Mouse (Mus musculus): ENCODE measurements around the gene Spta1. TPM values are rescaled to one million over a fixed set of nuclear protein-coding genes. Genes with fewer than 3 reads are reported as not detected.

Spta1 gene
- polyA plus RNA-seq, 1 experiment from 2014 or later: 1.1 TPM

DNA sequence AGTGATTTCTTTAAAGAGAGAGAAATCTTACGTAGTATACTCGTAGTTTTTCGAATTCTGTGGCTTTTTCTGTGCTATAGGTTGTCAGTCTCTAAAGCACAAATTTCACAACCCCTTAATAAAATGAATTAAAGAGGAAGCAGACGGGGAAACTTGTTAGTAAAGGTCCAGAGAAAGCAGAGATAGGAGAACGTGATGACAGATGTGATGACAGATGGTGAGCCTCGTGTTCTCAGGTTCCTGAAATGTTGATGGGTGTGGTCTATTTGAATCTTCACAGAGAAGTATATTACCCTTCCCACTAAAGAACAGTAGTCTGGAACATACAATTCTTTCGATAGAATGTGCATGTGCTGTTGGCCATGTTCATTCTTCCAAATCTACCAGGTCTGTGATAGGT is 32.1 kb downstream of the Spta1 start:
- no peaks in the 10 kb centered on the region for H3K27me3 ChIP-seq (replicated peaks)
- H3K4me2 ChIP-seq (replicated peaks): no peak overlapping the region
- 84% methylated on average over 7 of the region's 7 CpGs for WGBS
- no peaks in the 10 kb centered on the region for H3K36me3 ChIP-seq
- no peak overlapping the region for H3K4me3 ChIP-seq
- no peaks in the 10 kb centered on the region for H3K4me1 ChIP-seq
- H3K9ac ChIP-seq: no peak overlapping the region
- no peak for ATAC-seq (ENCODE audit: low FRiP score, low read depth)
- H3K27ac ChIP-seq: no peak overlapping the region
- H3K9me3 ChIP-seq: no peaks in the 10 kb centered on the region

- no peak overlapping the region for H3K4me2 ChIP-seq (replicated peaks)
- H3K27me3 ChIP-seq (replicated peaks): no peaks in the 10 kb centered on the region
- no peaks in the 10 kb centered on the region for H3K9me3 ChIP-seq
- H3K4me3 ChIP-seq: no peak overlapping the region
- no peak overlapping the region for H3K27ac ChIP-seq
- WGBS: 87% methylated on average over 5 of the region's 5 CpGs
- no peaks in the 10 kb centered on the region for H3K36me3 ChIP-seq
- no peak for ATAC-seq (ENCODE audit: low FRiP score, low read depth)
- H3K9ac ChIP-seq: no peak overlapping the region
- no peaks in the 10 kb centered on the region for H3K4me1 ChIP-seq
Measured at GRCm38 (mm10) chr1:174212286-174212685, 39.7 kb downstream of the Spta1 start.

DNA sequence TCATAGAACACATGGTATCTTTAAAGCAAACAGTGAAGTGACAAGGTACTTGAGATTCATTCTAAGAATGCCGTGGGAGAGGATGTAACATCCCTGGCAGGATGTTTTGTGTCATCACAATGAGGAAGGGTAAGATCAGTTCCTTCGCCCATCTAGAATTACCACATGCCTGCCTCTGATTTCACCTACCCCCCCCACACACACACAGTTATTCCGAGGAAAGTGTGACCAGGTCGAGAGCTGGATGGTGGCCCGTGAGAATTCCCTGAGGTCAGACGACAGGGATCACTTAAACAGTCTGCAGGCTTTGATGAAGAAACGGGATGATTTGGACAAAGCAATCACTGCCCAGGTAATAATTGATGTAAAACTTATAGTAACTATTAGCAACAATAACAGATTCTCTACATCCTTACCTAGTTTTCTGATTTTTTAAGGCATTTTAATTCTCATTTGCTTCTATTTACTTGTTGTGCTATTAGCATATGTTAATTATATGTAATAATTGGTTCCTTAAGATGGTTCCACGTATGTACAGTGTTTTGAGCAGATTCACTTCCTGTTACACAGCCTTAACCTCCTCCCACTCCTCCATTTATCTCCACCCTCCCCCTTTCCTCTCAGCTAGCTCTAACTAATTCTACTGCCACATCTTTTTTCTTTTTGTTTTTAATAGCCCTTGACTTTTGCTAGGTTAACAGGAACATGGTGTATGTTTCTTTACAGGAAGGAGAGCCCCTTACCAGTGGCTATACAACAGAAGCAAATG is 42.9 kb downstream of the Spta1 start:
- ATAC-seq (ENCODE audit: low FRiP score, low read depth): no peak
- Histone ChIP-seq H3K4me1 (no peaks in the 10 kb centered on the region), H3K4me2 (replicated peaks) (no peak overlapping the region), H3K9ac (no peak overlapping the region), H3K4me3 (no peak overlapping the region), H3K27ac (no peak overlapping the region), H3K27me3 (replicated peaks) (no peaks in the 10 kb centered on the region), H3K36me3 (no peaks in the 10 kb centered on the region), H3K9me3 (no peaks in the 10 kb centered on the region)
- WGBS: 86% methylated on average over 8 of the region's 8 CpGs

- Histone ChIP-seq H3K9ac (no peak overlapping the region), H3K4me3 (no peak overlapping the region), H3K9me3 (no peaks in the 10 kb centered on the region), H3K27me3 (replicated peaks) (no peaks in the 10 kb centered on the region), H3K27ac (no peak overlapping the region), H3K4me1 (no peaks in the 10 kb centered on the region), H3K36me3 (no peaks in the 10 kb centered on the region), H3K4me2 (replicated peaks) (no peak overlapping the region)
- no peak for ATAC-seq (ENCODE audit: low FRiP score, low read depth)
- WGBS: 90% methylated on average over 8 of the region's 8 CpGs
Measured at GRCm38 (mm10) chr1:174216528-174217204, 44.1 kb downstream of the Spta1 start.

GRCm38 (mm10) chr1:174239916-174240315 is 67.3 kb downstream of the Spta1 start:
- WGBS: 92% methylated on average over 4 of the region's 4 CpGs

GRCm38 (mm10) chr1:174244621-174245020 is 72.0 kb downstream of the Spta1 start:
- Histone ChIP-seq H3K9me3 (no peaks in the 10 kb centered on the region), H3K27me3 (replicated peaks) (no peaks in the 10 kb centered on the region), H3K4me3 (no peak overlapping the region), H3K27ac (no peak overlapping the region), H3K36me3 (no peaks in the 10 kb centered on the region), H3K9ac (no peak overlapping the region), H3K4me2 (replicated peaks) (no peak overlapping the region), H3K4me1 (no peaks in the 10 kb centered on the region)
- 91% methylated on average over 2 of the region's 2 CpGs for WGBS
- ATAC-seq (ENCODE audit: low FRiP score, low read depth): no peak

More at GRCm38 (mm10) chr1:174239916-174240315, 67.3 kb downstream of the Spta1 start:
- no peak overlapping the region for H3K27ac ChIP-seq
- H3K4me1 ChIP-seq: no peaks in the 10 kb centered on the region
- no peaks in the 10 kb centered on the region for H3K36me3 ChIP-seq
- no peaks in the 10 kb centered on the region for H3K27me3 ChIP-seq (replicated peaks)
- no peaks in the 10 kb centered on the region for H3K9me3 ChIP-seq
- ATAC-seq (ENCODE audit: low FRiP score, low read depth): no peak
- no peak overlapping the region for H3K9ac ChIP-seq
- H3K4me2 ChIP-seq (replicated peaks): no peak overlapping the region
- H3K4me3 ChIP-seq: no peak overlapping the region

DNA sequence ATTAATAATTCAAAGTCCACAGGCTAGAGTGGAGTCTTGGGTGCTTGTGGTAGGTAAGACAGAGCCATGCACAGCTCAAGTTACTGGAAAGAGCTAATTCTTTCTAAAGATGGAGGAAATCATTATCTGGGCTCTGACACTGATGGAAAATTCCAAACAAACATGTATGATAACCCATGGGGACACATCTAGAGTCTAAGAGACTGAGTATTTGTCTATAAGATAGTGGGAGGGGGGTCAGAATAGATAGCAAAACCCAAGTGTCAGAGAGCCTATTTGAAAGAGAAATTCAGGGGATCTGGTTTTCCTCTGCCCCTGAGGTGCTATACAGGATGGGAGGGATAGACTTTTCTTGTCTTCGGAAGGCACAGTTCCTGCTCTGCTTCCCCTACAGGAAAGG is 73.5 kb downstream of the Spta1 start:
- Histone ChIP-seq H3K27me3 (replicated peaks) (no peaks in the 10 kb centered on the region), H3K9me3 (no peaks in the 10 kb centered on the region), H3K4me2 (replicated peaks) (no peak overlapping the region), H3K27ac (no peak overlapping the region), H3K9ac (no peak overlapping the region), H3K4me1 (no peaks in the 10 kb centered on the region), H3K36me3 (no peaks in the 10 kb centered on the region), H3K4me3 (no peak overlapping the region)
- ATAC-seq (ENCODE audit: low FRiP score, low read depth): no peak
- WGBS: 89% methylated on average over 1 of the region's 1 CpGs

DNA sequence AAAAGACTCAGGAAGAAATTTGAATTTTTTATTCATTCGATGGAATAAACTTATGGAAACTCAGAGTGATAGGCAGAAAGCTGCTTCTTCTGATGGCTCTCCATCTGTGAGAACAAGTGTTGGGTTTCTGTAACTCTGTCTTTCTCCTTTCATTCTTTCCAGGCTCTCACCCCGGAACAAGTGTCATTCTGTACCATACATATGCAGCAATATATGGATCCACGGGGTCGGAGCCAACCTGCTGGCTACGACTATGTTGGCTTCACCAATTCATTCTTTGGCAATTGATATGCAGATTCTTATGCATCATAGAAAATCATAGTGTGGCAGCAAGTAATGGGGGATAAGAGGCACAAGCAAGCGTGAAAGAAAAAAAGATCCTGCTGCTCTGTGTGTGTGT is 74.6 kb downstream of the Spta1 start:
- Histone ChIP-seq H3K9ac (no peak overlapping the region), H3K4me2 (replicated peaks) (no peak overlapping the region), H3K9me3 (no peaks in the 10 kb centered on the region), H3K27me3 (replicated peaks) (no peaks in the 10 kb centered on the region), H3K36me3 (no peaks in the 10 kb centered on the region), H3K4me1 (no peaks in the 10 kb centered on the region), H3K4me3 (no peak overlapping the region), H3K27ac (no peak overlapping the region)
- ATAC-seq (ENCODE audit: low FRiP score, low read depth): no peak
- 84% methylated on average over 6 of the region's 6 CpGs for WGBS

DNA sequence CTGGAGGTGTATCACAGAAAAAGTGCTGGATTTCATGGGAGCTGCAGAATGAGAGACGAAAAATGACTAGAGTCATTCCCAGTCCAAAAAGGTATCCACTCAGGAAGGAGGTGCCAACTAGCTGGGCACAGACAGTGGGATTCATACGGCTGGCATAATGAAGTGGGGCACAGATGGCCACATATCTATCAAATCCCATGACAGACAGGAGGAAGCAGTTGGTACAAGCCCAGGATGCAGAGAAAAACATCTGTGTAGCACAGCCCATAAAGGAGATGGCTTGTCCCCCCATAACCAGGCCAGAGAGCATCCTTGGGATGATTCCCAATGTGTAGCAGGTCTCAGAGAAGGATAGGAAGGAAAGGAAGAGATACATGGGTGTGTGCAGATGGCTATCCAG is 77.8 kb downstream of the Spta1 start:
- WGBS: 89% methylated on average over 2 of the region's 2 CpGs

DNA sequence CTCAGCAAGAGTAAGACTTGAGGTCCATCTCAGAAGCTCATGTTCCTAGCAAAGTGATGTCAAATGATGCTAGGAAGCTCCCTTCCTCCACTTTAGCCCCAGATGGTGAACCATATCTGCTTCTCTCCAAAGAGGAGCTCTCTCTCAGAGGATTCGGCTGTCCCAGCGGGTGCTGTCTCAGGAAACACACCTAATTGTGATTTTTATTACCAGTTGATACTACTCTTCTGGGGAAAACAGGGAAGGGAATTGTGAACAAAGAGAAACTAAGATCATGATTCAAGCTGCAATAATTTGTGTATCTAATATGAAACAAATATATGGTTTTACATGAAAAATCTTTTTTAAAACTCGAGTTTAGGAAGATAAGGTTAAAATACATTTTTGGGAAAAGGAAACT is 79.4 kb downstream of the Spta1 start, which contains the start of gene Olfr419:
Gene Olfr419, minus strand, starts transcription at position 101 of the 400 bp plus-strand sequence.
- Histone ChIP-seq H3K4me1 (no peaks in the 10 kb centered on the region), H3K4me3 (no peak within 1 kb of the TSS), H3K27ac (no peak within 1 kb of the TSS), H3K4me2 (replicated peaks) (no peak within 1 kb of the TSS), H3K36me3 (no peaks in the 10 kb centered on the region), H3K27me3 (replicated peaks) (no peaks in the 10 kb centered on the region), H3K9me3 (no peaks in the 10 kb centered on the region), H3K9ac (no peak within 1 kb of the TSS)
- no peak for ATAC-seq (ENCODE audit: low FRiP score, low read depth)
- WGBS: 76% methylated on average over 3 of the region's 3 CpGs

More for the DNA sequence above, 77.8 kb downstream of the Spta1 start:
- Histone ChIP-seq H3K4me2 (replicated peaks) (no peak overlapping the region), H3K9ac (no peak overlapping the region), H3K27ac (no peak overlapping the region), H3K4me3 (no peak overlapping the region), H3K4me1 (no peaks in the 10 kb centered on the region), H3K27me3 (replicated peaks) (no peaks in the 10 kb centered on the region), H3K9me3 (no peaks in the 10 kb centered on the region), H3K36me3 (no peaks in the 10 kb centered on the region)
- no peak for ATAC-seq (ENCODE audit: low FRiP score, low read depth)

DNA sequence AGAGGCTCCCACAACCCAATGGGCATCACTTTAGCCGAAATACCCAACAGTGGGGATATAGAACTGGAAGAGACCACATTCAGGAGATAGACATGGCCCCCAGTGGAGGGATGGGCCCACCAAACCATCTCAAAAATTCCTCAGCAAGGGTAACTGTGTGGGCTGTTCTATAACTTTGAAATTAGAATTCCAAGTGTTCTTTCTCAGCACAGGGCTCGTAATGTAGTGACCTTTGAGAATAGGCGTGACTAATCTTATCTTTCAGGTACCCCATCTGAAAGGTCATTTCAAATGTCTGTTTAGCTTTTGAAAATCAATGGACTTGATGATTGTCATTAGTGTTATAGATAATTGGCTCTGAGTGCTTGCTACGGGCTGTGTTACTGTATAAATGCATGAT is 95.2 kb downstream of the Spta1 start:
- no peaks in the 10 kb centered on the region for H3K4me1 ChIP-seq
- H3K4me2 ChIP-seq (replicated peaks): no peak overlapping the region
- no peak overlapping the region for H3K9ac ChIP-seq
- no peaks in the 10 kb centered on the region for H3K27me3 ChIP-seq (replicated peaks)
- no peaks in the 10 kb centered on the region for H3K36me3 ChIP-seq
- H3K27ac ChIP-seq: no peak overlapping the region
- no peaks in the 10 kb centered on the region for H3K9me3 ChIP-seq
- WGBS: 83% methylated on average over 4 of the region's 4 CpGs
- H3K4me3 ChIP-seq: no peak overlapping the region
- no peak for ATAC-seq (ENCODE audit: low FRiP score, low read depth)

GRCm38 (mm10) chr1:174269162-174269561 is 96.6 kb downstream of the Spta1 start:
- Histone ChIP-seq H3K36me3 (no peaks in the 10 kb centered on the region), H3K9me3 (no peaks in the 10 kb centered on the region), H3K4me2 (replicated peaks) (no peak overlapping the region), H3K9ac (no peak overlapping the region), H3K27me3 (replicated peaks) (no peaks in the 10 kb centered on the region), H3K4me1 (no peaks in the 10 kb centered on the region), H3K4me3 (no peak overlapping the region), H3K27ac (no peak overlapping the region)
- no peak for ATAC-seq (ENCODE audit: low FRiP score, low read depth)
- WGBS: 88% methylated on average over 4 of the region's 4 CpGs

DNA sequence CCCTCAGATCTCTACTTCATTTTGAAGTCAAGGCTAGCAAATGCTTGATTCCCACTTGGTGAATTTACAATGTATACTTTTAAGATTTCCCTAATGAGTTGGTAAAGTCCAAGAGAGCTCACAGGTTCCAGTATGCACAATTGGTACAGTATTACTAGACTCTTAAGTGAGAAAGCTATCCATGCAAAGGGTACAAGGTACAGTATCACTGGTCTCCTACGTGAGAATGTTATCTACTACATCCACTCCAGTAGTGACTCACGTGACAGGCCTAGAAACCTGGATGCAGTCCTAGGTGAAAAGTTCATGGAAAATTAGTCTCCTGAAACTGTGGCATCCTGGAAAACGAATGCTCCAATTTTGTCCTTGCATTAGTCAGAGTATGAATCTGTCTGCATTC is 98.1 kb downstream of the Spta1 start:
- Histone ChIP-seq H3K36me3 (no peaks in the 10 kb centered on the region), H3K27me3 (replicated peaks) (no peaks in the 10 kb centered on the region), H3K27ac (no peak overlapping the region), H3K9ac (no peak overlapping the region), H3K4me3 (no peak overlapping the region), H3K9me3 (no peaks in the 10 kb centered on the region), H3K4me1 (no peaks in the 10 kb centered on the region), H3K4me2 (replicated peaks) (no peak overlapping the region)
- ATAC-seq (ENCODE audit: low FRiP score, low read depth): no peak
- 91% methylated on average over 3 of the region's 3 CpGs for WGBS
